Mouse (Mus musculus): ENCODE measurements at regions not wholly inside any gene's neighbourhood (a gene's known extent, or its start where the extent isn't known, plus 50 kb on each side); places are given as distances from the start of the nearest gene placed in this dataset.
"Not testable (repeated sequence)": the region's sequence is repeated elsewhere in the genome, so short reads cannot be mapped to it uniquely, and the experiment has no call there.

DNA sequence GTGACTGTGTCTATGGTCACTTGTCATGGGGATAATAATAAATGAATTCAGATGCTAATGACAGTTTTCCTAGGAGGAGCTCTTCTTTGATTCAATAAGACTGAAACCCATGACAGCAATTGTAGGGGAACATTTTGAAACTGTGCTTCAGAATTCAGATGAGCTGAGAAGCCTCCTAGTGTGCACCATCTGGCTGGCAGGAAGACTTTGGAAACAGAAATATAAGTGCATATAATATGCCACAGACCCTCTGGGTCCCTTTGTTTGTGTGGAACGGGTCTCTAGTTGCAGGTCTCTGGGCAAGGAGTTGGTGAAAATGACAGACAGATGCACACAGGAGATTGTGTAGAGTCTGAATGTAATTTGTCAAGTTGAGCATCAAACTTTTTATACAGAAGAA is 1043.3 kb upstream of the Cntnap5a start:
- DNase-seq (ENCODE audit: low read depth, low spot score): no peak

DNA sequence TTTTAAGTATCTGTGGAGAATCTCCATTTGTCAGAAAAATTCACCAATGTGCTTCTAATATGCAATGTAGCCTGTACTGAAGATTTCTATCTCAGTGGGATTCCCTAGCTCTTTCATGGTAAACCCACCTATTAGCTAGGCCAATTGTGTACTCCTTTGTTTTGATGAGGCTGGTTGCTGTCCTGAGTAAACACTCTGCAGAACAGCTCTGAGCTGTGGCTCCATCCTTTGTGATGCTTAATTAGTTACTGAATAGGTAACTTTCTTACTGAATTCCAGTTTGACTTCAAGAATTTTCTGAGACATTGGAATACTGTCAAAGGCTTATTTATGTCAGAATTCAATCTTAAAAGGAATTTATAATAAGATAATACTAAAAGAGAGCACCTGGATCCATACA is 1042.7 kb upstream of the Cntnap5a start:
- not testable (repeated sequence) for DNase-seq (ENCODE audit: low read depth, low spot score)

DNA sequence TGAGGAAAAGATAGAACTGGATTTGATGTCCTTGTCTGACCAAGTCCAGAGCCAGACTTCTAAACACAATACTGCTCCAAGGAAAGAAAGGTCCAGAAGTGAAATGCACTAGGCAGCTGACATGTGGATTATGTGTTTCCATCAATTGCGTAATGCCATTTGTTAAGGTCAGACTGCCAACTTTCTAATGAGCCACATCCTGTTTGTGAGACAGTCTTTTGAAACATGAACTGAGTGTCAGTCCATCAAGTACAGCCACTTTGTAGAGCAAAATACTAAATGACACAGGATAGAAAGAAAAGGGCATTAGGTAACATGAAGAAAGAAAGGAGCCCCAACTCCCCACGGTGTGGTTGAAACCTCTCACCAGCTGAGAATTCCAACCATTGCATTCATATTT is 1010.6 kb upstream of the Cntnap5a start:
- peak; percentile 5 for DNase-seq (ENCODE audit: low read depth, low spot score)

DNA sequence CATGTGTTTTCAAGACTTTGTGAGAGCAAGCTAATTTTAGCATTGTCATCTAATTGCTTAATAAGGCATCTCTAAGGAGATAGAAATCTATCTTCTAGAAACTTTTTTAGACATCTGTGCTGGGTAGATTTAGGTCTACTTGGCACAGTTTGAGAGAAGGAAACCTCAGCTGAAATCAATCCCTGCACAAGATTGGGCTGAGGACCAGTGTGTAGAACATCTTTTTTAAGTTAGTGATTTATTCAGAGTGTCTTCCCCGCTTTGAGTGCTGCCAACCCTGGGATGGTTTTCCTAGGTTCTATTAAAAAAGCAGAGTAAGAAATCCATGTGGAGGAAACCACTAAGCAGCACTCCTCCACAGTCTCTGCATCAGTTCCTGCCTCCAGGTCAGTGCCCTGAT is 1003.3 kb upstream of the Cntnap5a start:
- no peak for DNase-seq (ENCODE audit: low read depth, low spot score)

DNA sequence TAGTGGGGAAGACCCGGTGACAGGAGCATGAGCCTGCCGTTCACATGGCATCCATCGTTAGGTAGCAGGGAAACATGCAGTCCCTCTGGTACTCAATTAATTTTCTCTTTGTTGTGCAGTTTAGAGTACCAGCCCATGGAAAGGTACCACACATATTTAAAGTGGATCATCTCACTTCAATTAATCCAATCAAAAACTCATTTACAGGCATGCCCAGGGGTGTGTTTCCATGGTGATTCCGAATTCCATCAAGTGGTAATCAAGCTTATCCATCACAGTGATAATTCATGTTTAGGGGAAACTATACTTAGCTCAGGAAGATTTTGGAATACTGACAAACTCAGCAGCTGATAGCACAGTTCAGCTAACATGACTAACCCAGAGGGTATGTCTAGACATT is 963.4 kb upstream of the Cntnap5a start:
- DNase-seq (ENCODE audit: low read depth, low spot score): no peak

DNA sequence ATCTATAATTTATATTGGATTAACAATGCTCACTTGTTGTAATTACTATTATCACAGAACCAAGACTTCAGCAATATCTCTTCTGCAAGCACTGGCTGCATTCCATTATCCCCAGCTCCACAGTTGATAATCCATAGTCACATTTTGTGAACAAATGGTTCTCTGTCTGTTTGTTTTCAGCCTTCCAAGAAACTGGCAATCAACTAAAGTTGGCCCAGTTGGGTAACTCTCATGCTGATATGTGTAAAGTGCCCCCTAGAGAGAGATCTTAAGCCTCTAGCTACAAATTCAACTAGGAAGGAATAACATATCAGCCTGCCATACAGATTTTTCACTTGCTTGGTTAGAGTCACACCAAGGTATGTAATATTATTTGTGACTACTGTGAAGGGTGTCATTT is 955.4 kb upstream of the Cntnap5a start:
- no peak for DNase-seq (ENCODE audit: low read depth, low spot score)
